Mouse (Mus musculus) 3134 (cell line): ENCODE data around the gene Hoxa7.
A peak's percentile ranks its signal among the peaks of the same experiment; 100 is the strongest.

Experiments used
- DNase-seq: peaks from one replicate; pipeline ENCODE4 v3.0.0-alpha.2; 2011; ENCODE audit warnings: low spot score; ENCODE audit not compliant: insufficient read length; ENCODE audit errors: extremely low read depth

The Hoxa7 gene

GRCm38 (mm10) chr6:52239625-52240388 is 18.2 kb upstream of the Hoxa7 start:
- DNase-seq: peak; percentile 68

GRCm38 (mm10) chr6:52238976-52239375 is 17.3 kb upstream of the Hoxa7 start:
- peak; percentile 60 for DNase-seq

- DNase-seq: no peak
Observed at GRCm38 (mm10) chr6:52238155-52238545, 16.5 kb upstream of the Hoxa7 start.

GRCm38 (mm10) chr6:52237346-52238154 is 15.9 kb upstream of the Hoxa7 start:
- DNase-seq: no peak

- DNase-seq: no peak
Observed at GRCm38 (mm10) chr6:52236806-52237205, 15.2 kb upstream of the Hoxa7 start.

GRCm38 (mm10) chr6:52235866-52236265 is 14.2 kb upstream of the Hoxa7 start:
- no peak for DNase-seq

GRCm38 (mm10) chr6:52235267-52235666 is 13.6 kb upstream of the Hoxa7 start:
- no peak for DNase-seq

GRCm38 (mm10) chr6:52234428-52235140 is 12.9 kb upstream of the Hoxa7 start:
- no peak for DNase-seq

- DNase-seq: no peak
Observed at GRCm38 (mm10) chr6:52233546-52234427, 12.1 kb upstream of the Hoxa7 start.

GRCm38 (mm10) chr6:52232984-52233545 is 11.4 kb upstream of the Hoxa7 start:
- DNase-seq: no peak

GRCm38 (mm10) chr6:52232568-52232965 is 10.9 kb upstream of the Hoxa7 start:
- no peak for DNase-seq

GRCm38 (mm10) chr6:52231885-52232567 is 10.4 kb upstream of the Hoxa7 start:
- DNase-seq: no peak

- DNase-seq: no peak
Observed at GRCm38 (mm10) chr6:52230516-52231165, 9.0 kb upstream of the Hoxa7 start, which contains the start of gene Hoxa9. Gene Hoxa9 (minus strand): TSS chr6:52231089.

GRCm38 (mm10) chr6:52229558-52230416 is 8.1 kb upstream of the Hoxa7 start:
- DNase-seq: no peak

GRCm38 (mm10) chr6:52228475-52229465 is 7.1 kb upstream of the Hoxa7 start:
- DNase-seq: no peak

GRCm38 (mm10) chr6:52227470-52228222 is 6.0 kb upstream of the Hoxa7 start:
- DNase-seq: no peak
